Mouse (Mus musculus): Measurements from ENCODE around the gene Sdad1. TPM values are rescaled to one million over a fixed set of nuclear protein-coding genes. Genes with fewer than 3 reads are reported as not detected.

Sdad1 gene
- polyA plus RNA-seq, 1 experiment from 2014 or later = 42.0 TPM

DNA sequence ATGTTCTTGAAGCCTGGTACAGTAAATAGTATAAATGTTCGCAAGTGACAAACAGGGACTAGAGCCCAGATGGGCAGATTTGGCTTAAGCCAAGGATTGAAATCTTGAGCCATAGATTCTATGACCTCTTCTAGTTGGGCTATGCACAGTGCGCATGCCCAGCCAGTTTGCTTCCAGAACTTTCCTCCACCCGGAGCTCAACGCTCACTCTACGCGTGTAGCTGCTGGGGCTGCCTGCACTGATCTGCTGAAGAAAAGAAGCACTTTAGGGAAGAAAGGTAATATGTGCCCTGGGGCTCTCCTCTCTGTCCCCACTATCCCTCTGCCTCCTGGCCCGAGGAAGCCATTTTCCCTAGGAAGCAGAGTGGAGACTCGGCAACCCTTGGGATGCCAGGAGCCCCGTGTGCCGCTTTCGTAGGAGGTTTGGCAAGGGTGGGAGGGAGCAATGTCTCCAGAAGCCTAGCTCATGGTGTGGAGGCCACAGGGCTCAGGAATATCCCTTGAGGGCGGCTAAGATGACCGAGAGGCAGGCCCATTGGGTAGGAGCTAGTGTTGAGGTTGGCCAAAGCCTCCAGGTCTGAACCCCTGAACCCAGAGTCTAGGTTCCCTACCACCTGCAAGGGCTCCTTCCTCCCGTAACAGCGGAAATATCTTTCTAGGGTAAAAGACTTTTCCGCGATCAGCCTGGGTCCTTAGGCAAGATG lies 21.5 kb upstream of the Sdad1 start, which contains the start of gene Art3:
Gene Art3 (plus strand): TSS at position 193 of the 704 bp plus-strand sequence.
- ATAC-seq (ENCODE audit: low FRiP score) = no peak
- WGBS = 93% methylated on average over 17 of the region's 17 CpGs
- no peak within 1 kb of the TSS for H3K27ac ChIP-seq
- H3K4me3 ChIP-seq (replicated peaks) = no peak within 1 kb of the TSS
- no peaks in the 10 kb centered on the region for H3K27me3 ChIP-seq
- no peaks in the 10 kb centered on the region for H3K4me1 ChIP-seq
- no peak within 1 kb of the TSS for H3K9ac ChIP-seq
- H3K4me2 ChIP-seq = no peak within 1 kb of the TSS
- no peaks in the 10 kb centered on the region for H3K9me3 ChIP-seq
- H3K36me3 ChIP-seq (replicated peaks) = no peaks in the 10 kb centered on the region

DNA sequence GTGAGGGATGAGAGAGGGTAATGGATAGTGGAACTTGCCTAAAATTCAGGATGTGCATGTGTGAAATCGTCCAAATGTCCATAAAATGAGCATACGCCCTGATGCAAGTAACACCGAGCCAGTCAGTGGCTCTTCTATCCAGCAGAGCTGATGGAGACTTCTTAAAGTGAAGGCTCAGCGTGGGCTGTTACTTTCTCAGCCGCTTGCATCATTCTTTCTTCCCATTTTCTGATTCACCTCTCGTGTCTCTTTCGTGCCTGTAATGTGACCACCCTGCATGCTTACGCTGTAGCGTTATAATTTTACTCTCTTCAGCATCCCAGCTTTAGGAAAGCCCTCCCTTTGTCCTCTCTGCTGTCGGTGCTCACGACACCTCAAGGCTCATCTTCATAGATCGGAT lies 20.8 kb upstream of the Sdad1 start:
- 94% methylated on average over 12 of the region's 12 CpGs for WGBS
- no peak for ATAC-seq (ENCODE audit: low FRiP score)
- H3K27me3 ChIP-seq = no peaks in the 10 kb centered on the region
- H3K4me2 ChIP-seq = no peak overlapping the region
- no peaks in the 10 kb centered on the region for H3K36me3 ChIP-seq (replicated peaks)
- H3K9me3 ChIP-seq = no peaks in the 10 kb centered on the region
- no peak overlapping the region for H3K9ac ChIP-seq
- no peak overlapping the region for H3K27ac ChIP-seq
- no peak overlapping the region for H3K4me3 ChIP-seq (replicated peaks)
- H3K4me1 ChIP-seq = no peaks in the 10 kb centered on the region

DNA sequence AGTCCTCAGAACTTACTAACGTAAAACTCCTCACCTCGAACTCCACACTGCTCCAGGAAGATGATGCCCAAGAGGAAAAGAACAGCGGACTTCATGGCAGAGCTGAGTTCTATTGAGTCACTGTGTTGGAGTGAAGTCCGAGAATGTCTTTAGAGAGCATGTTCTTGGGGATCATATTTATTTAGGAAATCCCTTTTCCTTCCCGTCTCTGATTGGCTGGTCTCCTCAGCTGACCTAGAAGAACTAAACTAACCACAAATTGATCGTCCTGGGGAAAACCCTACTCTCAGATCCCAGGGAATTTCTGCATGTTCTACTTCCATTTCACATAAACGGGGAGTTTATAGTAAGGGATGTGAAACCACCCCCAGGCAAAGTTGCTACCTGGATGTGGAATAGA lies 17.6 kb upstream of the Sdad1 start, which contains the start of gene Cxcl9:
Gene Cxcl9 (minus strand): TSS at position 151 of the 400 bp plus-strand sequence.
- Histone ChIP-seq H3K36me3 (replicated peaks) (no peaks in the 10 kb centered on the region), H3K27me3 (no peaks in the 10 kb centered on the region), H3K4me2 (no peak within 1 kb of the TSS), H3K9me3 (no peaks in the 10 kb centered on the region), H3K27ac (no peak within 1 kb of the TSS), H3K9ac (no peak within 1 kb of the TSS), H3K4me3 (replicated peaks) (no peak within 1 kb of the TSS), H3K4me1 (no peaks in the 10 kb centered on the region)
- 93% methylated on average over 7 of the region's 7 CpGs for WGBS
- ATAC-seq (ENCODE audit: low FRiP score) = no peak

DNA sequence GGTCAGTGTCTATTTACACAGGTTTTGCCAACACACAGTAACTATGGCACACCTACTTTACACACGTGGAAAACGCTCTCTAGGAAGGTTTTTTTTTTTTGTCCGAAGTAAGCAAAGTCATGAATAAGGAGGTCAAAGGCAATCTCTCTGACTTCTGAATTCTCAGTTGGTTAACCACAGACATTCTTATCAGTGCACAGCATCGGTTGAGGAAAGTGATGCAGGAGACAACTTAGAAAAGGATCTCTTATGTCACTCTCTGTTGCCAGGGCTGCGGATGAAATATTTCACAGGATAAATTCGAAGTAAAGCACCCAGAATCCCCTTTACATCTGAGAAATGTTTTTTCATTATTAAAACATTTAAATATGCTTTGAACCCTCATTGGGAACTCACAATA lies 17.1 kb upstream of the Sdad1 start:
- no peak for ATAC-seq (ENCODE audit: low FRiP score)

DNA sequence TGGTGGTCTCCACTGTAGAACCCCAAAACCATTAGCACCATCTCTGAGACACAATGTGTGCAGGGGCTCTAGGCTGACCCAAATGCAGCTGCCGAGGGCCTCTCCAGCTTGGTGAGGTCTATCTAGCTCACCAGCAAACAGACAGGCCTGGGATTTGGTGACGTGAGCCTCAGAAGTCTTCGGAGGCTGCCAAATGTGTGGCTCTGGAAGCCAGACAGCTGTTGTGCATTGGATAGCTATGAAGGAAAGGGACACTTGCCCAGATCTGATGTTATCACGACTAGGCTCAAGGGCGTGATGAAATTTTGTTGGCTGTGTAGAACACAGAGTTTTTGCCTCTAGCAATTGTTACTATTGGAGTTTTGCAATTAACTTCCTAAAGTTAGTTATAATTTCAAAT lies 13.0 kb upstream of the Sdad1 start:
- H3K27me3 ChIP-seq = no peaks in the 10 kb centered on the region
- no peak overlapping the region for H3K4me3 ChIP-seq (replicated peaks)
- H3K9ac ChIP-seq = no peak overlapping the region
- WGBS = 87% methylated on average over 5 of the region's 5 CpGs
- H3K4me2 ChIP-seq = no peak overlapping the region
- H3K36me3 ChIP-seq (replicated peaks) = no peaks in the 10 kb centered on the region
- H3K4me1 ChIP-seq = no peaks in the 10 kb centered on the region
- no peak overlapping the region for H3K27ac ChIP-seq
- ATAC-seq (ENCODE audit: low FRiP score) = no peak
- no peaks in the 10 kb centered on the region for H3K9me3 ChIP-seq

More for the DNA sequence above, 17.1 kb upstream of the Sdad1 start:
- Histone ChIP-seq H3K9me3 (no peaks in the 10 kb centered on the region), H3K36me3 (replicated peaks) (no peaks in the 10 kb centered on the region), H3K4me1 (no peaks in the 10 kb centered on the region), H3K27ac (no peak overlapping the region), H3K27me3 (no peaks in the 10 kb centered on the region), H3K9ac (no peak overlapping the region), H3K4me3 (replicated peaks) (no peak overlapping the region), H3K4me2 (no peak overlapping the region)
- WGBS = 86% methylated on average over 6 of the region's 6 CpGs

GRCm38 (mm10) chr5:92322612-92323011 lies 12.3 kb upstream of the Sdad1 start:
- H3K9ac ChIP-seq = no peak overlapping the region
- ATAC-seq (ENCODE audit: low FRiP score) = no peak
- H3K4me2 ChIP-seq = no peak overlapping the region
- H3K4me3 ChIP-seq (replicated peaks) = no peak overlapping the region
- WGBS = 89% methylated on average over 4 of the region's 4 CpGs
- no peaks in the 10 kb centered on the region for H3K27me3 ChIP-seq
- H3K9me3 ChIP-seq = no peaks in the 10 kb centered on the region
- no peak overlapping the region for H3K27ac ChIP-seq
- no peaks in the 10 kb centered on the region for H3K4me1 ChIP-seq
- H3K36me3 ChIP-seq (replicated peaks) = no peaks in the 10 kb centered on the region

DNA sequence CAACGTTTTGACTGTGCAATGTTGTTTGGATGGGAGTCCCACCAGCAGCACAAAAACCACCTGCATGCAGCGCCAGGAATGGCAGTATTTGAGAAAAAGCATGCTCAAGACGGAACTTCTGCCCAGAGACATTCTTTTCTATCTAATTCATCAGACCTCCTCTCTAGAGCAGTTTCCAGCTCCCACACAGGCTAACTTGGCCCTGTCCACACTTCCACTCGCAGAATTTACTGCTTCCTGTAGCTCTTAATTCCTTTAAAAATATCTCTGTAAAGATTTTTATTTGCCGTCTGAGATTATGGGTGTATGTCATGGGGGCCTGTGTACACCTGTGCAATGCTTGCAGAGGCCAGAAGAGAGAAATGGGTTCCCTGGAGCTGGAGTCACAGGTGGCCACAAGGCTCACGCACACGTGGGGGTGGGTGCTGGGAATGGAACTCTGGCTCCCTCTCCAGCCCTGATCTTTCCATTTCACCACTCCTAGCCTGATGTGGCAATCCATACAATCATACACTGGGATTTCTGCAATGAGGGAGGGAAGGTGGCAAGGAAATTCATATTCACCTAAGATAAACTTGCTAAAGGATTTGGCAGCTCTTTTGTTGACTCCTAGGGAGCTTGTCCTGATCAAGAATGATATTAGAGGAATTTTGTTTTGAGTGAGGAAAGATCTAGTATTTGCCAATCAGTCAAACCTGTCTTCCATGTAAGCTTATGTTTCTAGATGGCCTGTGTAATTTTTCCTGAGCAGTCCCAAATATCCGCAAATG lies 11.5 kb upstream of the Sdad1 start:
- Histone ChIP-seq H3K27me3 (no peaks in the 10 kb centered on the region), H3K4me1 (no peaks in the 10 kb centered on the region), H3K27ac (no peak overlapping the region), H3K9me3 (no peaks in the 10 kb centered on the region), H3K4me3 (replicated peaks) (no peak overlapping the region), H3K9ac (no peak overlapping the region), H3K4me2 (no peak overlapping the region), H3K36me3 (replicated peaks) (no peaks in the 10 kb centered on the region)
- ATAC-seq (ENCODE audit: low FRiP score) = no peak
- WGBS = 79% methylated on average over 8 of the region's 8 CpGs

DNA sequence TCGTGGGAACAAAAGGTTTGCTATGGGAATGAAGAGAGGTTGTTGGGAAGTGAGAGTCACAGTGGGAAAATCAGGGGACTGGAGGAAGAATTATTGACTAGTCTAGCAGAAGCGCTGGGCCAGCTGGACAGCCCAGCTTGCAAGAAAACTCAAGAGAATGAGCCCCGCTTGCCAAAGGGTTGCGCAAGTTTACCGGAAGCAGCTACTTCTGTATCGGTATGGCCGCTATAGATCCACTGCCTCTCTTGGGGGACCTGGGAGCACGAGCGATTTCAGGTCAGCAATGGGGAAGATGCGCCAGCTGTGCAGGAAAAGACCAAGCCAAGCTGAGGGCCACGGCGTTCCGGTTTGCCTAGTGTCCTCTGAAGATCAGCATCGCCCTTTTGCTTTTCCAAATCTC lies 8.3 kb upstream of the Sdad1 start:
- Histone ChIP-seq H3K4me2 (no peak overlapping the region), H3K9ac (no peak overlapping the region)
- WGBS = 93% methylated on average over 14 of the region's 14 CpGs

DNA sequence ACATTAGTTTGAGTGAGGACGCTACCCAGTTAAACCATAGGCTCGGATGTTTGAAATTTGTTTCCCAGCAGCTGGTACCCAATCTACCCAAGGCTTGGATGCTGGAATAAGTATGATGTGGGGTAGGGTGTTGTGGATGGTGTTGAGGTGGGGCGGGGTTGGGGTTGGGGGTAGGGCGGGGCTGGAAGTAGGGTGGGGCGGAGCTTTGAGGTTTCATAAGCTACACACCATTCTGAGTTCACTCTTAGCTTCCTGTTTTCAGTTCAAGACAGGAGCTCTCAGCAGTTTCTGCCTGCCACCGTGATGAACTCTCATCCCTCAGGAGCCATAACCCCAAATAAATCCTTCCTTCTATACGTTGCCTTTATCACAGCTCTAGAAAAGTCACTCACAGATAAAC lies 7.8 kb upstream of the Sdad1 start:
- Histone ChIP-seq H3K27me3 (no peaks in the 10 kb centered on the region), H3K4me2 (no peak overlapping the region), H3K36me3 (replicated peaks) (no peaks in the 10 kb centered on the region), H3K4me3 (replicated peaks) (no peak overlapping the region), H3K27ac (no peak overlapping the region), H3K9me3 (no peaks in the 10 kb centered on the region), H3K9ac (no peak overlapping the region), H3K4me1 (no peaks in the 10 kb centered on the region)
- 86% methylated on average over 7 of the region's 7 CpGs for WGBS
- ATAC-seq (ENCODE audit: low FRiP score) = no peak

More for the DNA sequence above, 8.3 kb upstream of the Sdad1 start:
- no peak overlapping the region for H3K27ac ChIP-seq
- no peak overlapping the region for H3K4me3 ChIP-seq (replicated peaks)
- no peaks in the 10 kb centered on the region for H3K9me3 ChIP-seq
- no peaks in the 10 kb centered on the region for H3K4me1 ChIP-seq
- H3K36me3 ChIP-seq (replicated peaks) = no peaks in the 10 kb centered on the region
- ATAC-seq (ENCODE audit: low FRiP score) = no peak
- H3K27me3 ChIP-seq = no peaks in the 10 kb centered on the region

DNA sequence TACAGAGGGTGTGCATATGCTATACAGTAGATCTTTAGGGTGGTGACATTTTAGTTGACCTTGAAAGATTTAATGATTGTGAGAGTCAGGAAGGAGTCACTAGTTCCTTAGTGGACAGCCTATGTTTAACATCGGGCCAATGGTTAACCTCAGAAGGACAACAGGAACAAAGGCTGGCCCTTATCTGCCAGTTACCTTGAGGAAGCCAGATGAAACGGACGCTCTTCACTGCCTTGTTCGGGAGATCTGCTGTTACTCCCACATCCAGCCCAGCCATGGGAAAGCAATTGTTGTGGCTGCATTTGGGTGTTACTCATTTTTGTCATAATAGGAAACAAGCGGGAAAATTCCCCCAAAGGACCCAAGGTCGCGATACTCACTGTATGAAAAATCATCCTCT lies 3.5 kb upstream of the Sdad1 start:
- Histone ChIP-seq H3K27ac (no peak overlapping the region), H3K4me1 (peaks cover 10% of the 10 kb centered on the region), H3K4me2 (no peak overlapping the region), H3K9ac (no peak overlapping the region), H3K36me3 (replicated peaks) (no peaks in the 10 kb centered on the region), H3K4me3 (replicated peaks) (no peak overlapping the region), H3K27me3 (no peaks in the 10 kb centered on the region), H3K9me3 (no peaks in the 10 kb centered on the region)
- no peak for ATAC-seq (ENCODE audit: low FRiP score)
- 82% methylated on average over 7 of the region's 7 CpGs for whole genome bisulfite sequencing

GRCm38 (mm10) chr5:92312046-92312715 lies 1.9 kb upstream of the Sdad1 start:
- no peak overlapping the region for H3K27ac ChIP-seq
- ATAC-seq (ENCODE audit: low FRiP score) = no peak
- peaks cover 16% of the 10 kb centered on the region for H3K4me1 ChIP-seq
- WGBS = 14% methylated on average over 13 of the region's 13 CpGs
- H3K4me2 ChIP-seq = no peak overlapping the region
- H3K36me3 ChIP-seq (replicated peaks) = no peaks in the 10 kb centered on the region
- no peak overlapping the region for H3K4me3 ChIP-seq (replicated peaks)
- H3K27me3 ChIP-seq = no peaks in the 10 kb centered on the region
- H3K9ac ChIP-seq = no peak overlapping the region
- H3K9me3 ChIP-seq = no peaks in the 10 kb centered on the region

DNA sequence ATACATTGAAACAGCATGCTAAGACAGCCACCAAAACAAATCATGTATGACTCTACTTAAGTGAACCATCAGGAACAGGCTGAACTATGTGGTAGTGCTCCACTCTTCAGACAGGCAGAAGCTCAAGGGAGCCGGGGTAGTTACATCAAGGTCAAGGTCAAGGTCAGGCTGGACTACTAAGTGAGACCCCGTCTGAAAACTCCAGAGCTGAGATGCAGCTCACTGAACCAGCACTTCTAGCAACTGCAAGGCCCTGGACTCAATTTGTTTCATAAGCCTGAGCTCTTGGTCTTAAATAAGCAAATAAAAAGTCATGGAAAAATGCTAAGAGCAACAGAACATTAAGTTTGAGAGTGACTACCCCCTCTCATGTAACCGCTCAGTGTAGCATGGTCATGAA lies 6.0 kb downstream of the Sdad1 start:
- no peaks in the 10 kb centered on the region for H3K9me3 ChIP-seq

More for the DNA sequence above, 6.0 kb downstream of the Sdad1 start:
- Histone ChIP-seq H3K4me1 (peaks cover 11% of the 10 kb centered on the region), H3K27me3 (no peaks in the 10 kb centered on the region), H3K27ac (no peak overlapping the region), H3K4me2 (no peak overlapping the region), H3K36me3 (replicated peaks) (peaks cover 60% of the 10 kb centered on the region), H3K9ac (no peak overlapping the region), H3K4me3 (replicated peaks) (no peak overlapping the region)
- no peak for ATAC-seq (ENCODE audit: low FRiP score)
- 95% methylated on average over 3 of the region's 3 CpGs for WGBS
